Mouse (Mus musculus): ENCODE measurements around the gene Map4k3.

- no peak for TF ChIP-seq CTCF (IDR thresholded peaks at IDR 0.05)
- TF ChIP-seq POLR2A (IDR thresholded peaks at IDR 0.05; ENCODE audit: insufficient read depth, low read depth, low read length): no peak
- no peak for TF ChIP-seq EP300 (IDR thresholded peaks at IDR 0.05; ENCODE audit: insufficient read depth, low read depth, low read length)
Measured at GRCm38 (mm10) chr17:80632846-80633245, 95.4 kb downstream of the Map4k3 start.

Data from heart, adult 2 months (tissue).